Mouse (Mus musculus): ENCODE measurements around the gene Gm26938.

Gene Gm26938

GRCm38 (mm10) chr5:139826357-139827055 lies at the start of gene Gm26938, which contains the start of gene Psmg3:
Gene Gm26938, minus strand, starts transcription at chr5:139826407.
Gene Psmg3, minus strand, starts transcription at chr5:139826885.
- peak; percentile 66 to 69 for DNase-seq

- no peak for DNase-seq
These were observed 45.3 kb upstream of the Gm26938 start for GRCm38 (mm10) chr5:139871526-139871925.

GRCm38 (mm10) chr5:139870886-139871285 lies 44.7 kb upstream of the Gm26938 start:
- DNase-seq: no peak

DNA sequence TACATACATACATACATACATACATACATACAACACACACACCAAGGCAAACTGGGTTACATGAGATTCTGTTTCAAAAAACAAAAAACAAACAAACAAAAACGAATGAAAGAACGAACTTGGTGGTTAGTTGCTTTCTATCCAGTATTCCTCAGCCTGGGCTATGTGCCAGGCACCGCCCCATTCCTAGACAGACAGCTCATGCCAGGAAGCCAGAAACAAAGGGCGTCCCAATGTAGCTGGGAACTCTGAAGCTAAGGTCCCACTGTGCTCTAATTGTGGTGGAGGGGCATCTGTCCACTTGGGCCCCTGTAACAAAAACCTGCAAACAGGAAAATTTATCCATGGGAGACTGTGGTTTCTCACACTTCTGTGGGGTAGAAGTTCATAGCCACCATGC lies 36.6 kb upstream of the Gm26938 start:
- DNase-seq: no peak

DNA sequence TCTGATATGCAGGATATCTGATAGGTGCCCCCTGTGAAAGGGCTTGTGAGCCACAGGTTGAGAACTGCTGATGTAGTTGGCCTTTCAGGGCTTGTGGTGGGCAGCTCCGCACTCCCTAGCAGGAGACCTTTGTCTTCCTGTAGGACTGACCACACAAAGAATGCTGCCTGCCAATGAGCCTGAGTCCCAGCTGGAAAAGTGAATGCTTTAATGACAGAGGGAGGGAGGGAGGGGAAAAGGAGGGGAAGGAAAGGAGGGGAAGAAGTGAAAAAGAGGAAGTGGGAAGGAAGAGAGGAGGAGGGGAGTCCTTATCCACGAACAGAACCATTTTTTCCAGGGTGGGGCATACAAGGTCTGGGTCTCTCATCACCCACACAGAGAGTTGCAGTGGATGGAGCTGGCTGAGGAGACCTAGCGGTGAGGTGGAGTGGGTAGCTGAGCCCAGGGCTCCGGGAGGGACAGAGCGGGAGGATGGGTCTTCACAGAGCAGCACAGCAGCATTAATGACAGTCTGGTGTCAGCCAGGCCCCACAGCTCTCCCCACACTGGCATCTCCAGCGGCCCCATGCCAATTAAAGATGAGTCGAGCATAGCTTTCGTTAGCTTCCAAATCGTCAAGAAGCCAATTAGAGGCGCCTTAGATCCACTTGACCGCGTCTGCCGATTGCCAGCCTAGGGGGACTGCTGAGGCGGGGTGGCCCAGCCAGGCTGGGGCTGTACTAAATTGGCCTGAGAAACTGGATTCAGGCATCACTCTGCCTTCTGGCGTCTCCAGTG lies 34.3 kb upstream of the Gm26938 start:
- no peak for DNase-seq

- no peak for DNase-seq
These were observed 23.6 kb upstream of the Gm26938 start for GRCm38 (mm10) chr5:139849626-139850320.

GRCm38 (mm10) chr5:139839142-139839541 lies 12.9 kb upstream of the Gm26938 start:
- DNase-seq: no peak

DNA sequence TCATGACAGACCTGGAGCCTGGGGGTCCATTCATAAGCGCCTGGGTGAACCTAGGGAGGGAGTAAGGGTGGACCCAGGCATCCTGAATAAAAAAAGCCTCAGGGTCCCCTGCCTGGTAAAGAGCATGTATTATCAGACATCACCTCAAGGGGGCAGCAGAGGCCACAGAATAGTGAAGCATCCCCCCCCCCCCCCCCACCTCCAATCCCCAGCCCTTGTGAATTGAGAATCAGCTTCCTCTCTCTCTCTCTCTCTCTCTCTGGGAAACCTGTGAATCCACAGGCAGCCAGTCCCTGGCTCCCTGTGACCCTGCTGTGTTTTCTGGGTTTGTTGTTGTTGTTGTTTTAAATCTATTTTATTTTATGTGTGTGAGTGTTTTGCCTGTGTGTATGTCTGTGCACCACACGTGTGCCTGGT lies 12.3 kb upstream of the Gm26938 start:
- no peak for DNase-seq

- no peak for DNase-seq
These were observed 9.5 kb upstream of the Gm26938 start for GRCm38 (mm10) chr5:139835706-139836105.

- DNase-seq: no peak
These were observed 5.9 kb upstream of the Gm26938 start for GRCm38 (mm10) chr5:139832125-139832524.

- no peak for DNase-seq
These were observed 4.5 kb upstream of the Gm26938 start for GRCm38 (mm10) chr5:139830734-139831133.

- no peak for DNase-seq
These were observed 3.2 kb upstream of the Gm26938 start for GRCm38 (mm10) chr5:139829384-139829783.

GRCm38 (mm10) chr5:139827593-139827992 lies 1.4 kb upstream of the Gm26938 start:
- no peak for DNase-seq

- DNase-seq: no peak
These were observed 260 bp downstream of the Gm26938 start for GRCm38 (mm10) chr5:139825947-139826346.

- DNase-seq: no peak
These were observed 1.7 kb downstream of the Gm26938 start for GRCm38 (mm10) chr5:139824531-139824930.

- no peak for DNase-seq
These were observed 4.4 kb downstream of the Gm26938 start for GRCm38 (mm10) chr5:139821466-139822459.

DNA sequence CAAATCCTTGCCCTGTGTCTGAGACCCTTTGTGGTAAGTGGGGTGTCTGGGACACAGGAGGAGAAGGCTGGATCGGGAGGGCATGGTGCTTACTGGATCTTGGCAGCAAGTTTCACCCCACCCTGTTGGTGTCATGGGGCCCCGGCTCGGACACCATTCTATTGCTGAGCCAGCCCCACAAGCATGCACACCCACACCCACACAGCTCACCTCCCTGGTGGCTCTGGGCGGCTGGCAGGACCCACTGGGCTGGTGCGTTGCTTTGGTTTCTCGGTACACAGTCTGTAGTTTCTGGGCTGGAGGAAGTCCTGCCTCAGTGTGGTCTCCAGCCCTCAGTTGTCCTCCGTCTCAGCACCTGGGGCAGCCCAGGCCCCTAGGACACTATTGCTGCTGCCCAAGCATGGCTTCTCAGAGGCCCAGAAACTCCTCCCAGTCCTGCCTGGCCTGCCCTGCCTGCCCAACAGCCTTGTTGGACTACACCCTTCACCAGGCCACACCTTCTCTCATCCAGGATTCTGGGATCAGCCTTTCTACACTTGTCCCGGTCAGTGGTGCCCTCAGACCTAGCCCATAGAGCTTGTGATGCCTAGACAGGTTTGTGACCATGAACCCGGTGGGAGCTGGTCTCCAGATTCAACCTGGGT lies 6.5 kb downstream of the Gm26938 start, which contains the start of gene Tmem184a:
Tmem184a (minus strand) TSS at position 380 of the 644 bp plus-strand sequence.
- no peak for DNase-seq

DNA sequence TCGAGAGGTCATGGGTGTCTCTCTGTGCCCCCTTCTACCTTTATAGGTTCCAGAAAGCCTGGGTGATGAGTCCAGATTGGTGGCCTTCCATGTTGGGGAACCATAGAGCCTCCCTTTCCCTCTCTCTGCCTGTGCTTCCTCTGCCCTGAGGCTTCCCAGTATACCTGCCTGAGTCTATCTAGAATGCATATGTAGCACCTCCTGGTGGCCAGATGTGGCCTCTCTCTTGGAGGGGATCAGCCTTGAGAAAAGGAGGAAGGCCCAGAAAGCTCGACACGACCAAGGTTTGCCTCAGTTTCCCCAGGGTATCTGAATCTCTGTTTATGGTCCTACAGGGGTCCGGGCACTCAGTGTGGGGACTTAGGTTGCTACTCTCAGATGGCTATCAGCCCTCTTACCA lies 7.4 kb downstream of the Gm26938 start:
- DNase-seq: peak in 1 of 2 experiments; percentile 34

DNA sequence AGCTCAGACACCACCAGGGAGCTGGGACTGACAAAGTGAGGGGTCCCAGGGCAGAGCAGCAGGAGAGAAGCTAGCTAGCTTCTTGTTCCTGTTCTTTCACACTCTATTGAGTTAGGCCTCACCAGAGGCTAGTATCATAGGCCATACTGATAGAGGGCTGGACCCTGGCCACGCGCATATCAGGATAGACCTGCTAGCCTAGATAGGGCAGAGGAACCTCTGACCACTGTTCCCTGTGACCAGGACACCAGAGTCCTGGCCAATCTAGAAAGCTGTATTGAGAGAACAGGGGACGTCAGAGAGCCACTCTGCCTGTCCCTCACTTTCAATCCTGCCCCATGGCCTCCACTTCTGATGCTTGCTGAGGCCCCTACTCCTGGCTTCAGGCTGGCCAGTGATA lies 8.2 kb downstream of the Gm26938 start:
- no peak for DNase-seq

GRCm38 (mm10) chr5:139817292-139817691 lies 8.9 kb downstream of the Gm26938 start:
- DNase-seq: no peak

DNA sequence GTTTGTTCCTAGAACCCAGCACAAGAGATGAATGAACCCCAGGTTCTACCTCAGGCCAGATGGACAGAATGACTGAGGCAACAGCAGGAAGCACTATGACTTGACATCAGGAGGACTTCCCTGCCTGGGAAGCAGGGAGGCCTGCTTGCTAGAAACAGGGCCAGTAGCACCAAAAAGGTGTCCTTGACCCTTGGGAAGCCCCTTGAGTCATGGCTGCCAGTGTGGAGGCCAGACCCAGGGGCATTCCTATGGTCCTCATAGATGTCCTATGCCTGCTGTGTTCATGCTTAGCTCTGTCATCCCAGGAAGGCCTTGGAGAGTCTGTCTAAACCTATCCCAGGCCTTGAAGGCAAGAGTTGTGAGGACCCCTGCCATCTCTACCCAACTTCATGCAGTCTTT lies 9.8 kb downstream of the Gm26938 start:
- DNase-seq: no peak

DNA sequence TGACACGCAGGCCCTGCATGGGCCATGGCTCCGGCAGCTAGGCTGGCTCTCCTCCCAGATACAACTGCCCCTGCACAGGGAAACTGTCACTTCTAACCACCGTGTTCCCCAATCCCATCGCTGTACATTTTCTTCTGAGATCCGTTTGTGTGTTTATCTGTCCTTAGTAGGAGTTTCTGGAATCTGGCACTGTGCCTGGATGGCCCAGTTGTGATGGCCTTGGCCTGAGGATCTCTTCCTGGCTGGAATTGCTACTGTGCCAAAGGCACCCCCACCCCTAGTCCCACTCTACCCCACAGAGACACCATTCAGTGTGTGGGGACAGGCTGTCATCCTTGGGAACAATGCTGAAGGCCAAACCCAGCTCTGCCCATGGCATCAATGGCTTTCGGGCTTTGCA lies 10.2 kb downstream of the Gm26938 start:
- no peak for DNase-seq

Measured in thymus, adult 18-20 months (tissue).